Mouse (Mus musculus) limb, embryonic 14.5 days (tissue): Measurements from ENCODE around the gene Dcaf7. TPM values are rescaled to one million over a fixed set of nuclear protein-coding genes. Genes with fewer than 3 reads are reported as not detected.

Experiments
- ATAC-seq: fragments of 200-750 bp; cut with Nextera tagmentation; 2 replicates; pipeline ENCODE4 v1.8.0; 2017; ENCODE audit warnings: low read depth, moderate number of reproducible peaks, moderate TSS enrichment; ENCODE audit not compliant: low FRiP score
- DNase-seq: peaks from one replicate; pipeline ENCODE4 v3.0.0-alpha.2; 2015; ENCODE audit warnings: low spot score
- H3K27ac ChIP-seq: fragments of 300-500 bp; sonication (generic); replicated peaks from 2 replicates; pipeline ENCODE4 v1.5.1; 2014; ENCODE audit warnings: low read depth, mild to moderate bottlenecking, low read length, moderate library complexity, mixed read lengths
- H3K27me3 ChIP-seq: fragments of 300-500 bp; sonication (generic); 2 replicates; pipeline ENCODE4 v1.6.1; 2014; ENCODE audit warnings: low read length, mixed read lengths; ENCODE audit not compliant: control insufficient read depth, insufficient read depth
- H3K36me3 ChIP-seq: fragments of 300-500 bp; sonication (generic); 2 replicates; pipeline ENCODE4 v1.6.1; 2014; ENCODE audit warnings: mild to moderate bottlenecking, low read length, moderate library complexity, mixed read lengths; ENCODE audit not compliant: control insufficient read depth, insufficient read depth
- H3K4me1 ChIP-seq: fragments of 300-500 bp; sonication (generic); 2 replicates; pipeline ENCODE4 v1.6.1; 2014; ENCODE audit warnings: antibody characterized with exemption, low read length, mixed read lengths; ENCODE audit not compliant: control insufficient read depth, insufficient read depth
- H3K4me2 ChIP-seq: fragments of 300-500 bp; sonication (generic); replicated peaks from 2 replicates; pipeline ENCODE4 v1.6.1; 2014; ENCODE audit warnings: low read depth, mild to moderate bottlenecking, low read length, moderate library complexity; ENCODE audit not compliant: severe bottlenecking
- H3K4me3 ChIP-seq: fragments of 300-500 bp; sonication (generic); replicated peaks from 2 replicates; pipeline ENCODE4 v1.5.1; 2014; ENCODE audit warnings: low read length
- H3K9ac ChIP-seq: fragments of 300-500 bp; sonication (generic); 2 replicates; pipeline ENCODE4 v1.6.1; 2014; ENCODE audit warnings: mild to moderate bottlenecking, low read depth, low read length, moderate library complexity; ENCODE audit not compliant: severe bottlenecking
- H3K9me3 ChIP-seq: fragments of 300-500 bp; sonication (generic); 2 replicates; pipeline ENCODE4 v1.6.1; 2016; ENCODE audit warnings: low read length; ENCODE audit not compliant: control insufficient read depth
- POLR2A ChIP-seq: fragments of 200-500 bp; IDR thresholded peaks from 2 replicates; pipeline ENCODE4 v1.8.0; 2012; ENCODE audit warnings: inconsistent platforms, mild to moderate bottlenecking, moderate library complexity, borderline replicate concordance; ENCODE audit not compliant: insufficient read depth, insufficient read length; ENCODE audit errors: extremely low read depth
- WGBS: fragments of 180-500 bp; shearing (Covaris S2); extraction: QIAGEN DNeasy Blood & Tissue Kit; methylation state at CpG from one replicate; pipeline ENCODE4 v1.1.7; 2014; 5-methylcytosine and 5-hydroxymethylcytosine counted together
- polyA plus RNA-seq, 2 experiments: library from polyadenylated mRNA; depleted of rRNA in 1 of 2; stranded (reverse) in 1 of 2; unstranded in 1 of 2; fragments of >200 nt; fragmentation: Nextera tagmentation in 1 of 2; extraction: Ambion mirVana in 1 of 2; gene quantifications; 2 replicates each; pipeline versions ENCODE4 v1.2.1 to v1.2.3; 2012 to 2014

The Dcaf7 gene
- polyA plus RNA-seq, 2 experiments: 63.0 to 63.3 TPM

DNA sequence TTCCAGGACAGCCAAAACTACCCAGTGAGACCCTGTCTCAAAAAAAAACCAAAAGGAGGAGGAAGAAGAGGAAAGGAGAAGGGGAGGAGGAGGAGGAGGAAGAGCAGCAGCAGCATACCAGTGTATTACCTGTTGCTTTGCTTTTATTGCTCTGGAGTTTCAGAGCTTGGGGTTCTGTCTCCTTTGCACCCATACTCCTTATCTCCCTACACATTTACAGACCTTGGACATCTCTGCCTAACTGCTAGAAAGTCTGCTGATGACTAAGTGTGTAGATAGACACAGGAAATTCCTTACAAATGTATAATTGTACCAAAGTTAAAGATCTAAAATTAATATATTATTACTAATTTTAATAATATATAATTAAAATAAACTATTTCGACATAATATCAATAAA lies 8.6 kb downstream of the Dcaf7 start:
- Histone ChIP-seq H3K9me3 (no peaks in the 10 kb centered on the region), H3K27ac (no peak overlapping the region), H3K4me2 (no peak overlapping the region), H3K4me1 (no peaks in the 10 kb centered on the region), H3K36me3 (peaks cover 36% of the 10 kb centered on the region), H3K4me3 (no peak overlapping the region), H3K9ac (no peak overlapping the region), H3K27me3 (no peaks in the 10 kb centered on the region)
- 96% methylated on average over 1 of the region's 1 CpGs for WGBS
- ATAC-seq (no peak), DNase-seq (no peak)
- no peak for TF ChIP-seq POLR2A

DNA sequence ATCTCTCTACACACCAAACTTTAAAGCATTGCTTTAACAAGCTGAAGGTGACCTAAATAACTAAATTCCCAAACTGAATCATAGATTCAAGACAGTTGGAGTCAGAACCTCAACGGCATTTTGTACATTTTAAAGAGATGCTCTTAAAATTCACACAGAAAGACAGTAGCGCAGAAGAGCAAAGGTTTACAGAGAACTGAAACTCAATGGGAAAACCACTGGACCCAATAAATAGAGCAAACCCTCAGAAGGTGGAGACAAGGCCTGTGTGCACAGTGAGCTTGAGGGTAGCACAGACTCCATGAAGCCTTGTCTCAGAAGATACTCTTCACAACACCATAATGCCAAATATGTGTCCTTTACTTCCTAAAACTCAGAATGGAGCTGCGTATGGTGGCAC lies 9.1 kb downstream of the Dcaf7 start:
- no peak overlapping the region for H3K27ac ChIP-seq
- no peak for TF ChIP-seq POLR2A
- no peaks in the 10 kb centered on the region for H3K27me3 ChIP-seq
- DNase-seq (no peak), ATAC-seq (no peak)
- peaks cover 39% of the 10 kb centered on the region for H3K36me3 ChIP-seq
- H3K4me2 ChIP-seq: no peak overlapping the region
- WGBS: 97% methylated on average over 3 of the region's 3 CpGs
- no peak overlapping the region for H3K9ac ChIP-seq
- H3K4me3 ChIP-seq: no peak overlapping the region
- H3K4me1 ChIP-seq: no peaks in the 10 kb centered on the region
- no peaks in the 10 kb centered on the region for H3K9me3 ChIP-seq

DNA sequence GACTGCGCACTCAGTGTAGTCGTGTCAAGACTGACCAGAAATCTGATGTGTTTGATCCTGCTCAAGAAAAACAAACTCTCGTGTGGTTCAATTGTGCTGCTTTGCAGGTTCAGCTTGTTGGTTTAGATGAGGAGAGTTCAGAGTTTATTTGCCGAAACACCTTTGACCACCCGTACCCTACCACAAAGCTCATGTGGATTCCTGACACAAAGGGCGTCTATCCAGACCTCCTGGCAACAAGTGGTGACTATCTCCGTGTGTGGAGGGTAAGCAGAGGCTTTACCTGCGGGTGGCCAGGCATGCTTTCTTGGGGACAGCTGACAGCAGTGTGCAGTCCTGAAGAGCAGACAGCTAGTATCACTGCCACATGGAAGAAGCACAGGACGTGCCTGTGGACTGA lies 9.9 kb downstream of the Dcaf7 start:
- Histone ChIP-seq H3K9ac (no peak overlapping the region), H3K36me3 (peaks cover 47% of the 10 kb centered on the region), H3K27ac (no peak overlapping the region), H3K4me3 (no peak overlapping the region), H3K27me3 (no peaks in the 10 kb centered on the region), H3K4me2 (no peak overlapping the region), H3K4me1 (no peaks in the 10 kb centered on the region), H3K9me3 (no peaks in the 10 kb centered on the region)
- ATAC-seq (no peak), DNase-seq (no peak)
- 87% methylated on average over 9 of the region's 9 CpGs for WGBS
- no peak for TF ChIP-seq POLR2A

DNA sequence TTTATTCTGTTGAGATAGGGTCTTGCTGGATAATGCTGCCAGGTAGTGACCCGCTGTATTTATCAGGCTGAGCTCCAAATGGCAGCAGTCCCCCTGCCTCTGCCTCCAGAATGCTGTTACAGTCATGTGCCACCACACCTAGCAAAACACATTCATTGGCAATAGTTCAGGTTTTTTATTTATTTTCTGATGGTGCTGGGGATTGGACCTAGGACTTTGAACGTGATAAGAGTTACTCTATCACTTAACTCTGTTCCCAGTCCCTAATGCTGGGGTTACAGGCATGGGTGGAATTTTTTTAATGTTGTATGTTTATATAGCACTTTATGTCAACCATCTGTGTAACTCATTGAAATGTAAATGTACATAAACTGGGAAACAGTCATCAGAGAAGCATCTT lies 17.2 kb downstream of the Dcaf7 start:
- Histone ChIP-seq H3K27ac (no peak overlapping the region), H3K27me3 (no peaks in the 10 kb centered on the region), H3K4me3 (no peak overlapping the region), H3K9me3 (no peaks in the 10 kb centered on the region), H3K9ac (no peak overlapping the region), H3K36me3 (peaks cover 90% of the 10 kb centered on the region), H3K4me2 (no peak overlapping the region), H3K4me1 (no peaks in the 10 kb centered on the region)
- DNase-seq (no peak), ATAC-seq (no peak)
- WGBS: 95% methylated on average over 2 of the region's 2 CpGs
- no peak for TF ChIP-seq POLR2A

DNA sequence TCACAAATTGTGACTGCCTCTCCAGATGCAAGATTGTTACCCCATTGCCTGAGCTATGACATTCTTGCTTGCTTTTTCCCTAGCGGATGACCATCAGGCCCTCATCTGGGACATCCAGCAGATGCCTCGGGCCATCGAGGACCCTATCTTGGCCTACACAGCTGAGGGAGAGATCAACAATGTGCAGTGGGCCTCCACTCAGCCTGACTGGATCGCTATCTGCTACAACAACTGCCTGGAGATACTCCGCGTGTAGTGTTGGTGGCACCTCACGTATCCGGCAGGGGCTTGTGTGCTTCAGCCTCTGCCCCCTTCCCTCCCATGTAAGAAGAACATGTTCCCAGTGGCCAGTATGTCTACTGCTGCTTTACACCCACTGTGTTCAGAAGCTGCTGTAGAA lies 17.9 kb downstream of the Dcaf7 start:
- Histone ChIP-seq H3K27me3 (no peaks in the 10 kb centered on the region), H3K4me1 (no peaks in the 10 kb centered on the region), H3K27ac (no peak overlapping the region), H3K4me2 (no peak overlapping the region), H3K4me3 (no peak overlapping the region), H3K9ac (no peak overlapping the region), H3K9me3 (no peaks in the 10 kb centered on the region), H3K36me3 (peaks cover 90% of the 10 kb centered on the region)
- ATAC-seq (no peak), DNase-seq (no peak)
- no peak for TF ChIP-seq POLR2A
- WGBS: over 99% methylated on average over 8 of the region's 8 CpGs

DNA sequence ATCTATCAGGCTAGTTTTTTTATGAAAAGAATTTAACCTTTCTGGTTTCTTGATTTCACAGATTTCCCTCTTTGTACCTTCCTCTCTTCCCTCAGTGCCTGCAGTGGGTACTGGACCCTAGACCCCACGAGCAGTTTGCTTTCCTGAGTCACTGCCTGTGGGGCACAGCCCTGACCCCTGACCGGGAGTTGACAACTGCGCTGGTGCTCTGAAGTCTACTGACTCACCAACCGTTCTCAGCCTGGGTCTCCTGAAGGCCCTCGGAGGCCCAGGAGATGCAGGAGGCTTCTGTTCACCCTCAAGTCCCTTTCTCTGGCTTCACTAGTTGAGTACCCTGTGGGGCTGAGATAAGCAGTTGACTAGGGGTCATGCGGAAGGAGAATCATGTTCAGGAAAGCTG lies 18.7 kb downstream of the Dcaf7 start:
- Histone ChIP-seq H3K9me3 (no peaks in the 10 kb centered on the region), H3K27me3 (no peaks in the 10 kb centered on the region), H3K4me3 (no peak overlapping the region), H3K36me3 (peaks cover 91% of the 10 kb centered on the region), H3K4me2 (no peak overlapping the region), H3K4me1 (no peaks in the 10 kb centered on the region), H3K9ac (no peak overlapping the region), H3K27ac (no peak overlapping the region)
- DNase-seq: no peak
- TF ChIP-seq POLR2A: no peak
- 85% methylated on average over 6 of the region's 6 CpGs for WGBS
- ATAC-seq: no peak
